Mouse (Mus musculus) T-helper 2 cell (primary cell): Measurements from ENCODE around the gene Gbx1.

Experiments
- in situ Hi-C: fragments of 300-600 bp; cut with MboI, MseI; formaldehyde crosslinking; loops from one replicate; pipeline ENCODE4 v1.15.1; 2025; ENCODE audit warnings: high pct_unique_total_duplicates

Gbx1 gene

GRCm38 (mm10) chr5:24525360-24526189 is 1.4 kb downstream of the Gbx1 start:
- in situ Hi-C loops, result no loop called here

- in situ Hi-C loops, result no loop called here
These were observed 2.5 kb downstream of the Gbx1 start for GRCm38 (mm10) chr5:24524522-24524921.

- in situ Hi-C loops, result no loop called here
These were observed 3.2 kb downstream of the Gbx1 start for GRCm38 (mm10) chr5:24523806-24524205.

DNA sequence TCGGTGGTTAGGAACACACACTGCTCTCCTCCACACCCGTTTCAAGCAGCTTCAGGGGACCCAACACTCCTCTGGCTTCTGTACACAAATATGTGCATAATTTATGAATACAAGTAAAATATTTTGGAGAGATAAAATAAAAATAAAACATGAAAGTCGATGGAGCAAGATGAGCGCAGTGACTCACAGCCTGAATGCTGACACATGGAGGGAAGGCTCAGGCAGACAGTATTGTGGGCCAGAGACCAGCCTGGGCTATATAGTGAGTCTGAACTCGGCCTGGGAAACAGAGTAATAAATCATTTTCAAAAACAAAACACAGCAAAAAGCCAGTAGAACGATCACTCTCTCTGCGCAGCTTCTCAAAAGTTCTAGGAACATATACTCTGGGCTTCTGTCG is 5.6 kb downstream of the Gbx1 start:
- in situ Hi-C loops, result no loop called here

DNA sequence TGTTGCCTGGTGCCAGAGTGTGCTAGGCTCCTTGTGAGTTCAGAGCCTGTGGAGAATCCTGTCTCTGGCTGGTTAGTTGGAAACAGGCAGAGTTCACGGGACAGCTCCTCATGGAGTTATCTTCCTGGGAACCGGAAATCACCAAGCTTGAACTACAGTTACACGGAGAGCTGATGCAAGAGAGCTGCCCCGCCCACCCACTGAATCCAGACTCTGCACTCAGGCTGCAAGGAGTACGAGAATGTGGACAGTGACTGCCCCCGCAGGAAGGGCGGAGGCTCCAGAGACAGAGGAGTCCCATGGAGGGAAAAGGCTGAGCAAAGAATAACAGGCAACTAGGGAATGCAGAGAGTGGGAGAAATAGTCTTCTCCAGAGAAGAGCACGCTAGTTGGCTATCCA is 14.7 kb downstream of the Gbx1 start:
- in situ Hi-C loops, result no loop called here

GRCm38 (mm10) chr5:24510635-24511034 is 16.4 kb downstream of the Gbx1 start:
- in situ Hi-C loops, result no loop called here

- in situ Hi-C loops, result no loop called here
These were observed 18.6 kb downstream of the Gbx1 start for GRCm38 (mm10) chr5:24508406-24508805.

DNA sequence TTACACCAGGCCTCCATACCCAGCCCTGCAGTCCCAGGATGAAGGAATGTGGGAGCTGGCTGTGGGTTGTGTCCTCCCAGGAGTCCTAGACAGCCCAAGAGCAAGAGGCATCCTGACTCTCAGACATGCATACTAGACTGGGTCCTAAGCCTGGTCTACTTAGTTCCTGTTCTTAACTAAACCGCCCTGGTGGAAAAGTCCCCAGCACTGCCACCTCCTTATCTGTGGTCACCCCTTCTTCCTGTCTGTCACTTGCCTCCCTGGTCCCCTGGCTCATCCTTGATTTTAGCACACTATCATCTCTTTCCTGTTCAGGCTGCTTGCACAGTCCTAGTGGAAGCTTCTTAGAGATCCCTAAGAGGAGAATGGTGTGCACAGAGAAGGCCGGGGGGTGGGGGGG is 21.5 kb downstream of the Gbx1 start:
- in situ Hi-C loops, result no loop called here

DNA sequence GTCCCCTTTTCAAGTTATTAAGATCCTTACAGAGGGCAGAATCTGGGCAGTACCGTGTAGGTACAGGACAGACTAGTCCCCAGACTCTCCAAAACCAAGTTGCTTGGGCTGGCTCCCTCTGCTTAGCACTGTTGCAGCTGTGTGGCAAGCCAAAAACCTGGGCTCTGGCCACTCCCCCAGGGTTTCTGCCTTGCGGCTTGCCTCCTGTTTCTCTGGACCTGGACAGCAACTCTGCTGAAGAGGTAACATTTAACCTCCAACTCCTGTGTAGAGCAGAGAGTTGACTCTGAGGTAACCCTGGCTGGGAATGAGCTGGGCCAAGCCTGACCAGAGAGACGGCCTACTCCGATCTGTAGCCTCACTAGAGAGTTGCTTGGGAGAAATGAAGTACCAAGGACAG is 24.2 kb downstream of the Gbx1 start:
- in situ Hi-C loops, result no loop called here

- in situ Hi-C loops, result no loop called here
These were observed 26.2 kb downstream of the Gbx1 start for GRCm38 (mm10) chr5:24500851-24501250.

DNA sequence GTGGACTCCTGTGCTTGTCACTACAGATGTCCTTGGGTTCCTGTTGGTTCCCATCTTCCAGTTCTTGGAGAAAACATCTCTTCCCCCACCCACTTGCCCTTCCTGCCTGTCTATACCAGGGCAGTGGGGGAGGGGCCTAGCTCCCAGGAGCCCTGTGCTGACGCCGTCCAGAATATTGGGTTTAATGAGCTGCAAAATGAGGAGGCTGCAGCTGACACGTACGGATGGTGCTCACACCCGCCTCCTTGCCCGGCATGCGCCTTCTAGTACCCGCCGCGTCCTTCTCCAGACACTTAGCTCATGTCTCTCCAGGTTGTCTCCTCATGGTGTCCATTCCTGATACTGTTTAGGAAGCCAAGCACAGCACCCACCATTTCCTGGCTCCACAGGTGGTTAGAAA is 27.9 kb downstream of the Gbx1 start:
- in situ Hi-C loops, result no loop called here

GRCm38 (mm10) chr5:24497526-24497925 is 29.5 kb downstream of the Gbx1 start:
- in situ Hi-C loops, result no loop called here

GRCm38 (mm10) chr5:24496756-24497155 is 30.2 kb downstream of the Gbx1 start:
- in situ Hi-C loops, result no loop called here

- in situ Hi-C loops, result no loop called here
These were observed 32.0 kb downstream of the Gbx1 start for GRCm38 (mm10) chr5:24495019-24495418.

GRCm38 (mm10) chr5:24492546-24493285 is 34.3 kb downstream of the Gbx1 start:
- in situ Hi-C loops, result no loop called here

DNA sequence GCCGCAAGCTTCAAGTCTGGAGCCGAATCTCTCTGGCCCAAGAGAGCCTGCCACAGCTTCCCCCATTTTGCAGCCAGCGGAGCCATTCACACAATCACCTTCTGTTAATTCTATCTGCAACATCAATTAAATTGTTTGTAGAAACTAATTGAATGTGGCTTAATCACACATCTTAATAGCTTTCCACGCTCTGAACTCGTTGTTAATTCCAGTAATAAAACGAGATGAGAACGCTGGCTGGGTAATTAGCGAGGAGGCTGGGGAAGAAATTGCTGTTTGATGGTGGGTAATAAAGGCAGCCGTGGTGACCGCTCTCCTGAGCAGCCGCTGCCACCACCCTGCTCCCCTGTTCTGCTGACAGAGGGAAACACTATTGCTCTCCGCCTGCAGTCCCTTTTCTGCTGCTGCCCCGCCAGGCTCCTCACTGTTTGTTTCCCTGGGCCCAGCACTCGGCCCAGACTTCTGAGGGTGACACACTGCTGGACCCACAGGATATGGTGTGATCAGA is 36.5 kb downstream of the Gbx1 start:
- in situ Hi-C loops, result no loop called here

DNA sequence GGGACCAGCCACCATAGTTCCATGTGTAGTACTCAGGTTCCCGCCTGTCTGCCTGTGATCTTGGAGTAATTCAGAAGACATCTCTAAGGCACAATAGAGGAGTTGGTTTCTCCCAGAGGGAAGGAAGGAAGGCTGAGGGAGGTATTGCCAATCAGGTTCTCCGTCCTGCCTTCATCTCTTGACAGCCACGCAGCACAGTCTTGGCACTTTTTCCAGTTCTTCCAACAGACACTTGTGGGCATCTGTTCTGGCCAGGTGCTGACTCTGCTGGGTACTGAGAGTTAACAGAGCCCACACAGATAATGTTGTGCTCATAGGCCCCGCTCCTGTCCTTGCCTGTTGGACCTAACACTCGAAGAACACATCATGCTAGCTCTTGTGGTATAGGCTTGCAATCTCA is 40.3 kb downstream of the Gbx1 start:
- in situ Hi-C loops, result no loop called here

DNA sequence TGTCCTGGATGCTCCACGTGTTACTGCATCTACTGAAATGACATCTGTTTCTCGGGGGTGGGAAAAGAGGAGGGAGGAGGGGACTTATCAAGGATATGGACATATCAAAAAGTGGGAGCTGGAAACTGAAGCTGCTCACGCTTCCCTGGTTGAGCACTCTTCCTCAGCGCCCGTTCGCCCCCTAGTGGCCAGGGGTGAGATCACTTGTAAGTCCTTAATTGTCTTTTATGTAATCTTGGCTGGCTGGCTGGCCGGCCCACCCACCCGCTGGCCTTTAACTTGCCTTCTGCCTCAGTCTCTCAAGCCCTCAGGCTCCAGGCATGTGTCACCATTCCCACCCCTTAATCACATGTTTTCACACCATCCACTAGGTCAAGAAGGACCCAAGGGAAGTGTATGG is 40.9 kb downstream of the Gbx1 start:
- in situ Hi-C loops, result no loop called here

- in situ Hi-C loops, result no loop called here
These were observed 42.0 kb downstream of the Gbx1 start for GRCm38 (mm10) chr5:24484963-24485362.

- in situ Hi-C loops, result no loop called here
These were observed 43.7 kb downstream of the Gbx1 start for GRCm38 (mm10) chr5:24483326-24483725.

GRCm38 (mm10) chr5:24482247-24483079 is 44.5 kb downstream of the Gbx1 start:
- in situ Hi-C loops, result no loop called here

- in situ Hi-C loops, result no loop called here
These were observed 45.4 kb downstream of the Gbx1 start for GRCm38 (mm10) chr5:24481647-24482046.
